ENCODE assay signal across 35 mouse cellular contexts in the genomic region with DNA sequence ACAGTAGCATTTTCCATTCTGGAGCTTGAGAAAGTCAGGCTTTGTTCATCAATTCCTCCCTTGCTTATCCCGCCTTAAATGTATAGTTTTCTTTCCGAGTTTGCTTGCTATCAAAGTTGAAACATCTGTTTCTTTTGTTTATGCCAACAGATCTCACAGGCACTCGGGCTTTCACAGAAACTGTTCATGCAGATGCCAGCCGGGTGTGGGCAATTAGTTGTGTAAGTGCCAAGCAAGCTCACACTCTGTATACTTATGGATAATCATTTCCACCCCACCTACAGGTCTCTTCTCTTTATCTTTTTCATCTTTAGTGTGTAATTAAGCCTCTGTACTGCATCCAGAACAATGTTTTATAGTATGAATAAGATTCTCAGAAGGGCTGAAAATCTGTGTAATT. TPM values are rescaled to one million over a fixed set of nuclear protein-coding genes. Genes with fewer than 3 reads are reported as not detected.
A peak's percentile ranks its signal among the peaks of the same experiment; 100 is the strongest.
DNase-seq lines count a peak whose midpoint lies in the region; ATAC-seq and TF ChIP-seq lines count a peak whose summit lies in the region.
"Had no signal": no experiment of that assay in that cellular context is flagged by ENCODE, and none has a peak within 500 bp of the region (broad histone marks: within the 10 kb centered on the region; RNA-seq: fewer than 3 reads in every experiment).

No protein-coding gene starts in this region.

- 20% methylated on average over 4 of the region's 4 CpGs for WGBS in liver, embryonic 14.5 days (ENCODE audit: insufficient replicate concordance)
- WGBS in liver, embryonic 11.5 days, result 51% methylated on average over 4 of the region's 4 CpGs
- WGBS in forebrain, embryonic 15.5 days, result 8% methylated on average over 4 of the region's 4 CpGs

- no peak overlapping the region for H3K4me3 ChIP-seq in liver, embryonic 14.5 days (ENCODE audit: insufficient read depth in 1 of 2, low read depth in 2 of 2, low read length in 2 of 2)
- no peak overlapping the region for H3K4me3 ChIP-seq in liver, embryonic 11.5 days (ENCODE audit: low read depth, low read length)
- H3K4me3 ChIP-seq in forebrain, embryonic 15.5 days, result no peak overlapping the region
- H3K4me3 ChIP-seq: erythroblast, embryonic 14.5 days; heart, embryonic 10.5 days; hindbrain, embryonic 13.5 days; left cerebral cortex, adult 2 months; limb, embryonic 13.5 days; myocyte; neural tube, embryonic 12.5 days had no signal

- H3K27me3 ChIP-seq in liver, embryonic 14.5 days (ENCODE audit: control insufficient read depth, insufficient read depth, low read length), result no peaks in the 10 kb centered on the region
- no peaks in the 10 kb centered on the region for H3K27me3 ChIP-seq in liver, embryonic 11.5 days (replicated peaks; ENCODE audit: control insufficient read depth, insufficient read depth, low read length)
- no peaks in the 10 kb centered on the region for H3K27me3 ChIP-seq in forebrain, embryonic 15.5 days
- H3K27me3 ChIP-seq: hindbrain, embryonic 13.5 days; limb, embryonic 13.5 days; neural tube, embryonic 12.5 days had no signal

- H3K4me1 ChIP-seq in liver, embryonic 14.5 days (replicated peaks; ENCODE audit: control insufficient read depth in 2 of 2, insufficient read depth in 2 of 2, low read length in 1 of 2), result peaks cover 0 to 2% of the 10 kb centered on the region in 2 experiments; a peak in 2 of 4 replicates
- H3K4me1 ChIP-seq in liver, embryonic 11.5 days (replicated peaks; ENCODE audit: control insufficient read depth, insufficient read depth, low read length), result no peaks in the 10 kb centered on the region
- peaks cover 12% of the 10 kb centered on the region for H3K4me1 ChIP-seq in forebrain, embryonic 15.5 days
- H3K4me1 ChIP-seq: heart, embryonic 10.5 days; limb, embryonic 13.5 days; neural tube, embryonic 12.5 days had no signal

- DNase-seq in liver, embryonic 14.5 days (ENCODE audit: low read depth in 3 of 3, low spot score in 3 of 3), result no peak
- DNase-seq in liver, embryonic 11.5 days (ENCODE audit: low spot score), result no peak
- peak; percentile 70 for DNase-seq in brain, embryonic 14.5 days (ENCODE audit: low read depth)
- no peak for DNase-seq in Muller cell, postnatal 12 days (ENCODE audit: inconsistent ontology term)
- no peak for DNase-seq in layer of hippocampus, postnatal 10 days (ENCODE audit: low spot score in 2 of 2)
- DNase-seq: adrenal gland, postnatal 10 days; B cell, adult 2 months; cerebellum, adult 18-20 months; cerebellum, postnatal 10 days; gastrocnemius, postnatal 14 days; heart, adult 11 months; heart, postnatal 36 days; kidney, adult 8-10 months; kidney, postnatal 10 days; lung, adult 18-20 months; right cerebral cortex, adult 18-20 months; spleen, adult 18-20 months; thymus, adult 2 months; thymus, postnatal 36 days had no signal

- TF ChIP-seq EP300 in liver, embryonic 14.5 days (IDR thresholded peaks at IDR 0.05; ENCODE audit: low read depth), result peak; percentile 49

- no peaks in the 10 kb centered on the region for H3K36me3 ChIP-seq in liver, embryonic 14.5 days (replicated peaks; ENCODE audit: control insufficient read depth, insufficient read depth, low read depth)
- no peaks in the 10 kb centered on the region for H3K36me3 ChIP-seq in liver, embryonic 11.5 days (ENCODE audit: control insufficient read depth, insufficient read depth, low read length)
- H3K36me3 ChIP-seq in forebrain, embryonic 15.5 days, result no peaks in the 10 kb centered on the region
- H3K36me3 ChIP-seq: heart, embryonic 10.5 days; hindbrain, embryonic 13.5 days; limb, embryonic 13.5 days; neural tube, embryonic 12.5 days had no signal

- ATAC-seq in liver, embryonic 14.5 days (ENCODE audit: insufficient read depth), result no peak; the same call in 1 of the 2 replicates
- ATAC-seq in liver, embryonic 11.5 days (replicated peaks; ENCODE audit: low FRiP score), result no peak
- 0 out of 2 replicates have a peak, but pooled peaks have one; percentile 48 for ATAC-seq in forebrain, embryonic 15.5 days (replicated peaks)
- peak; percentile 95 for ATAC-seq in megakaryocyte-erythroid progenitor cell, adult 5-6 weeks (replicated peaks; ENCODE audit: low FRiP score, low TSS enrichment, poor library complexity, severe bottlenecking)
- ATAC-seq: intestine, embryonic 16.5 days; lung, postnatal 0 days had no signal

- H3K4me2 ChIP-seq in liver, embryonic 14.5 days (ENCODE audit: low read depth), result no peak overlapping the region
- no peak overlapping the region for H3K4me2 ChIP-seq in liver, embryonic 11.5 days
- no peak overlapping the region for H3K4me2 ChIP-seq in forebrain, embryonic 15.5 days (replicated peaks)
- H3K4me2 ChIP-seq: hindbrain, embryonic 13.5 days; limb, embryonic 13.5 days; midbrain, embryonic 11.5 days; neural tube, embryonic 12.5 days had no signal

- H3K9ac ChIP-seq in liver, embryonic 14.5 days (replicated peaks), result no peak overlapping the region
- no peak overlapping the region for H3K9ac ChIP-seq in liver, embryonic 11.5 days (ENCODE audit: low read depth, low read length)
- H3K9ac ChIP-seq in forebrain, embryonic 15.5 days (replicated peaks), result no peak overlapping the region
- H3K9ac ChIP-seq: hindbrain, embryonic 13.5 days; limb, embryonic 13.5 days; neural tube, embryonic 12.5 days had no signal

- H3K9me3 ChIP-seq in liver, embryonic 14.5 days (ENCODE audit: control insufficient read depth, low read length), result no peaks in the 10 kb centered on the region
- no peaks in the 10 kb centered on the region for H3K9me3 ChIP-seq in liver, embryonic 11.5 days (ENCODE audit: control insufficient read depth, low read length)
- no peaks in the 10 kb centered on the region for H3K9me3 ChIP-seq in forebrain, embryonic 15.5 days
- H3K9me3 ChIP-seq: heart, embryonic 10.5 days; hindbrain, embryonic 13.5 days; limb, embryonic 13.5 days; neural tube, embryonic 12.5 days had no signal

- no peak for TF ChIP-seq POLR2A in brain, embryonic 14.5 days (IDR thresholded peaks at IDR 0.05; ENCODE audit: borderline replicate concordance, extremely low read depth, insufficient read depth, insufficient read length, poor library complexity, severe bottlenecking)

- no peak for TF ChIP-seq CTCF in liver, embryonic 14.5 days (IDR thresholded peaks at IDR 0.05; ENCODE audit: low read depth)
- TF ChIP-seq CTCF in brain, embryonic 14.5 days (IDR thresholded peaks at IDR 0.05; ENCODE audit: borderline replicate concordance, extremely low read depth, insufficient read depth, insufficient read length), result no peak

- no peak overlapping the region for H3K27ac ChIP-seq in liver, embryonic 14.5 days
- H3K27ac ChIP-seq in liver, embryonic 11.5 days (ENCODE audit: low read depth, low read length), result no peak overlapping the region
- H3K27ac ChIP-seq in forebrain, embryonic 15.5 days (replicated peaks), result no peak overlapping the region
- H3K27ac ChIP-seq: heart, embryonic 10.5 days; hindbrain, embryonic 13.5 days; left cerebral cortex, adult 2 months; limb, embryonic 13.5 days; macrophage; neural tube, embryonic 12.5 days had no signal

RNA-seq across cellular contexts. Expression of gene Pdzph1, which starts 53.6 kb away (rescaled TPM):
- 0.10 and 0.15 TPM in 2 replicates for polyA plus RNA-seq in liver, embryonic 14.5 days (2012; rRNA removed)
- 0.25 and 0.39 TPM in 2 replicates for polyA plus RNA-seq in liver, embryonic 14.5 days (2014; fragmentation: Nextera tagmentation; extraction: Ambion mirVana)
- polyA plus RNA-seq in liver, embryonic 11.5 days (2014; fragmentation: Nextera tagmentation; extraction: Ambion mirVana), result 0.51 and 0.57 TPM in 2 replicates
- 3.1 and 5.0 TPM in 2 replicates for polyA plus RNA-seq in brain, embryonic 14.5 days (2012; rRNA removed)
- 8.2 and 8.3 TPM in 2 replicates for polyA plus RNA-seq in forebrain, embryonic 15.5 days (2015; fragmentation: Nextera tagmentation; extraction: Ambion mirVana)
- total RNA-seq in megakaryocyte-erythroid progenitor cell, adult 5-6 weeks (2014; fragmentation: Nextera tagmentation), result 15.5 and 22.3 TPM in 2 replicates
- 5.1 and 6.6 TPM in 2 replicates for total RNA-seq in megakaryocyte-erythroid progenitor cell, adult 5-6 weeks (2017)
- total RNA-seq in layer of hippocampus, postnatal 10 days (2021), result 1 to 10 TPM; 1.1 to 1.7 TPM
- total RNA-seq: gastrocnemius, postnatal 14 days; heart, postnatal 36 days had no signal
- polyA plus RNA-seq: erythroblast, embryonic 14.5 days; heart, embryonic 16.5 days; large intestine, adult 2 months; lung, postnatal 0 days; macrophage; myocyte; stomach, embryonic 16.5 days; thymus, adult 2 months had no signal

Comparison
In these comparisons a context has a peak if more than half of its experiments do, and no peak if none do; other contexts are left out.
1. ATAC-seq: peak in forebrain, embryonic 15.5 days (single experiment) and megakaryocyte-erythroid progenitor cell, adult 5-6 weeks (single experiment); none in liver, embryonic 14.5 days (single experiment) and liver, embryonic 11.5 days (single experiment).